ENCODE assay signal across 15 mouse cellular contexts in the genomic region with DNA sequence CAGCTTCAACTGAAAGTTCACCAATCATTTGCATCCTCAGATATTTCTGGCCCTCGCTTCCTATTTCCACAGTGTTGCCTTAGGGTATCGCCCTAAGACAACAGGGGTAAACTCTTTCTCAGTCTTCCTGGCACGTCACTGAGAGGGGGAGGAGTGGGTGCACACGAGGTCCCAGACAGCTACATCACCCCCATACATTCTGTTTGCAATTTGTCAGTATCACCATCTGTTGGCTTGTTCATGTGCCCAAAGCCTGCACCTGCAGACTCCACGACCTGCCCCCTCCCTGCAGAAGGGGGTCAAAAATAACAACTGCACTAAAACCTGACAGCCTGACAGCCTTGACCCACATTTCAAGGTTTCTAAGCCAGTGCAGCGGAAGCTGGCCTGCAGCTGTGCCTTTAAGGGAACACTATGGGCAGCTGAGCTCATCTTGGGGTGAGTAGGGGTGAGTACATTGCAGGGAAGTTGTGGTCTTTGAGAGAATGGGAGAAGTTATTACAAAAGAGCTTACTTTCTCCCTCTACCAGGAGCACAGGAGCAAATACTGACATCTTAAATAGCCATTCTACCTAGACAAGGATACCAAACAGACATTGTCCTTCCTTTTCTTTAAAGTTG. TPM values are rescaled to one million over a fixed set of nuclear protein-coding genes. Genes with fewer than 3 reads are reported as not detected.
DNase-seq lines count a peak whose midpoint lies in the region; ATAC-seq and TF ChIP-seq lines count a peak whose summit lies in the region.
"Had no signal": no experiment of that assay in that cellular context is flagged by ENCODE, and none has a peak within 500 bp of the region (broad histone marks: within the 10 kb centered on the region; RNA-seq: fewer than 3 reads in every experiment).

No protein-coding gene starts in this region.

- DNase-seq in hindbrain, postnatal 0 days (ENCODE audit: low spot score): no peak
- no peak for DNase-seq in hindbrain, embryonic 14.5 days (ENCODE audit: low spot score)
- peak; percentile 79 to 90 for DNase-seq in thymus, postnatal 10 days (ENCODE audit: low spot score in 2 of 2)
- no peak for DNase-seq in layer of hippocampus, postnatal 10 days (ENCODE audit: low spot score in 2 of 2)
- DNase-seq: heart, adult 11 months; right cerebral cortex, postnatal 14 days had no signal

- H3K4me2 ChIP-seq in hindbrain, postnatal 0 days (ENCODE audit: low read depth, low read length): no peak overlapping the region
- no peak overlapping the region for H3K4me2 ChIP-seq in hindbrain, embryonic 14.5 days (replicated peaks)
- no peak overlapping the region for H3K4me2 ChIP-seq in neural tube, embryonic 15.5 days
- H3K4me2 ChIP-seq: hindbrain, embryonic 13.5 days; kidney, embryonic 15.5 days; liver, embryonic 15.5 days; midbrain, embryonic 13.5 days; neural tube, embryonic 12.5 days had no signal

- no peak overlapping the region for H3K27ac ChIP-seq in hindbrain, postnatal 0 days
- H3K27ac ChIP-seq in hindbrain, embryonic 14.5 days: no peak overlapping the region
- H3K27ac ChIP-seq in bone marrow, adult 2 months (ENCODE audit: control insufficient read depth, insufficient read depth, low read depth, low read length, poor library complexity): peak overlapping the region; percentile 2; the same call in 1 of the 2 replicates
- peak overlapping the region; percentile 75 for H3K27ac ChIP-seq in macrophage
- no peak overlapping the region for H3K27ac ChIP-seq in neural tube, embryonic 15.5 days (replicated peaks)
- H3K27ac ChIP-seq: hindbrain, embryonic 13.5 days; kidney, embryonic 15.5 days; left cerebral cortex, adult 2 months; liver, embryonic 15.5 days; midbrain, embryonic 13.5 days; neural tube, embryonic 12.5 days had no signal

- no peaks in the 10 kb centered on the region for H3K79me2 ChIP-seq in macrophage (ENCODE audit: inconsistent target)

- no peak for TF ChIP-seq POLR2A in bone marrow, adult 2 months (IDR thresholded peaks at IDR 0.05; ENCODE audit: borderline replicate concordance, control insufficient read depth, low read depth, low read length)

- 0 out of 2 replicates have a peak, but pooled peaks cover 4% of the 10 kb centered on the region for H3K4me1 ChIP-seq in hindbrain, postnatal 0 days (ENCODE audit: insufficient read depth, low read length)
- H3K4me1 ChIP-seq in hindbrain, embryonic 14.5 days (replicated peaks; ENCODE audit: control insufficient read depth, insufficient read depth, low read length): no peaks in the 10 kb centered on the region
- peaks cover 3% of the 10 kb centered on the region; the same call in 1 of the 2 replicates for H3K4me1 ChIP-seq in bone marrow, adult 2 months (ENCODE audit: control insufficient read depth, insufficient read depth, low read length)
- peaks cover 2% of the 10 kb centered on the region; the same call in 1 of the 2 replicates for H3K4me1 ChIP-seq in neural tube, embryonic 15.5 days
- H3K4me1 ChIP-seq: midbrain, embryonic 13.5 days; neural tube, embryonic 12.5 days had no signal

- no peak overlapping the region for H3K4me3 ChIP-seq in hindbrain, postnatal 0 days (ENCODE audit: low read length)
- H3K4me3 ChIP-seq in hindbrain, embryonic 14.5 days (replicated peaks; ENCODE audit: low read length): no peak overlapping the region
- H3K4me3 ChIP-seq in bone marrow, adult 2 months (replicated peaks; ENCODE audit: control insufficient read depth, low read depth, low read length): no peak overlapping the region
- no peak overlapping the region for H3K4me3 ChIP-seq in macrophage (ENCODE audit: inconsistent target)
- no peak overlapping the region for H3K4me3 ChIP-seq in neural tube, embryonic 15.5 days (replicated peaks)
- H3K4me3 ChIP-seq: hindbrain, embryonic 13.5 days; kidney, embryonic 15.5 days; left cerebral cortex, adult 2 months; liver, embryonic 15.5 days; midbrain, embryonic 13.5 days; neural tube, embryonic 12.5 days had no signal

- TF ChIP-seq CTCF in hindbrain, postnatal 0 days (IDR thresholded peaks at IDR 0.05; ENCODE audit: low read depth): no peak
- TF ChIP-seq CTCF in bone marrow, adult 2 months (IDR thresholded peaks at IDR 0.05; ENCODE audit: control insufficient read depth, insufficient read depth, low read length): no peak

- no peak overlapping the region for H3K9ac ChIP-seq in hindbrain, postnatal 0 days (replicated peaks; ENCODE audit: low read length)
- H3K9ac ChIP-seq in hindbrain, embryonic 14.5 days: no peak overlapping the region
- no peak overlapping the region for H3K9ac ChIP-seq in neural tube, embryonic 15.5 days (replicated peaks)
- H3K9ac ChIP-seq: hindbrain, embryonic 13.5 days; kidney, embryonic 15.5 days; liver, embryonic 15.5 days; midbrain, embryonic 13.5 days; neural tube, embryonic 12.5 days had no signal

- no peaks in the 10 kb centered on the region for H3K9me3 ChIP-seq in hindbrain, postnatal 0 days (ENCODE audit: low read length)
- H3K9me3 ChIP-seq in hindbrain, embryonic 14.5 days (ENCODE audit: control insufficient read depth, low read length): no peaks in the 10 kb centered on the region
- H3K9me3 ChIP-seq in neural tube, embryonic 15.5 days (replicated peaks): no peaks in the 10 kb centered on the region
- H3K9me3 ChIP-seq: hindbrain, embryonic 13.5 days; kidney, embryonic 15.5 days; liver, embryonic 15.5 days; midbrain, embryonic 13.5 days; neural tube, embryonic 12.5 days had no signal

- peak; percentile 37; the same call in 1 of the 2 replicates for ATAC-seq in hindbrain, postnatal 0 days
- ATAC-seq in hindbrain, embryonic 14.5 days (ENCODE audit: low FRiP score): no peak
- no peak for ATAC-seq in neural tube, embryonic 15.5 days (ENCODE audit: low FRiP score)
- ATAC-seq: midbrain, embryonic 13.5 days had no signal

- WGBS in hindbrain, postnatal 0 days: 61% methylated on average over 6 of the region's 6 CpGs
- 67% methylated on average over 6 of the region's 6 CpGs for WGBS in hindbrain, embryonic 14.5 days
- WGBS in bone marrow, adult 2 months: 4% methylated on average over 6 of the region's 6 CpGs
- WGBS in macrophage (ENCODE audit: missing documents): 8% methylated on average over 6 of the region's 6 CpGs
- 62% methylated on average over 6 of the region's 6 CpGs for WGBS in neural tube, embryonic 15.5 days

- H3K27me3 ChIP-seq in hindbrain, postnatal 0 days (ENCODE audit: insufficient read depth, low read length): no peaks in the 10 kb centered on the region
- H3K27me3 ChIP-seq in hindbrain, embryonic 14.5 days (ENCODE audit: control insufficient read depth, insufficient read depth, low read length): no peaks in the 10 kb centered on the region
- no peaks in the 10 kb centered on the region for H3K27me3 ChIP-seq in neural tube, embryonic 15.5 days (replicated peaks)
- H3K27me3 ChIP-seq: hindbrain, embryonic 13.5 days; kidney, embryonic 15.5 days; liver, embryonic 15.5 days; midbrain, embryonic 13.5 days; neural tube, embryonic 12.5 days had no signal

- no peaks in the 10 kb centered on the region for H3K36me3 ChIP-seq in hindbrain, postnatal 0 days (ENCODE audit: insufficient read depth, low read length)
- H3K36me3 ChIP-seq in hindbrain, embryonic 14.5 days (replicated peaks; ENCODE audit: control insufficient read depth, insufficient read depth): no peaks in the 10 kb centered on the region
- no peaks in the 10 kb centered on the region for H3K36me3 ChIP-seq in macrophage (ENCODE audit: inconsistent target)
- no peaks in the 10 kb centered on the region for H3K36me3 ChIP-seq in neural tube, embryonic 15.5 days
- H3K36me3 ChIP-seq: hindbrain, embryonic 13.5 days; kidney, embryonic 15.5 days; liver, embryonic 15.5 days; midbrain, embryonic 13.5 days; neural tube, embryonic 12.5 days had no signal

RNA-seq across cellular contexts. Expression of gene Atl2, which starts 58.8 kb away (rescaled TPM):
- total RNA-seq in hindbrain, postnatal 0 days (2014; rRNA removed): 24.3 and 30.5 TPM in 2 replicates
- polyA plus RNA-seq in hindbrain, postnatal 0 days (2015; fragmentation: Nextera tagmentation; extraction: Ambion mirVana): 34.9 and 37.2 TPM in 2 replicates
- 39.4 and 44.5 TPM in 2 replicates for polyA plus RNA-seq in hindbrain, embryonic 14.5 days (2014; fragmentation: Nextera tagmentation; extraction: Ambion mirVana)
- 19.5 and 26.7 TPM in 2 replicates for polyA plus RNA-seq in bone marrow, adult 2 months (2011; ENCODE audit: insufficient read depth, insufficient read length, low replicate concordance, missing spikeins)
- 10 to 100 TPM; 25.7 to 64.2 (median 38.6) TPM for total RNA-seq in macrophage (2018; cell fraction: chromatin; rRNA removed)
- total RNA-seq in macrophage (2018; cell fraction: cytosol; rRNA removed): 10 to 100 TPM; 13.7 to 25.1 (median 18.5) TPM
- total RNA-seq in macrophage (2018; cell fraction: nucleus; rRNA removed): 10 to 100 TPM; 17.5 to 53.7 (median 30.9) TPM
- 17.7 to 23.3 TPM (median 18.4 TPM) in 3 replicates for polyA plus RNA-seq in macrophage (2018)
- polyA plus RNA-seq in neural tube, embryonic 15.5 days (2015; fragmentation: Nextera tagmentation; extraction: Ambion mirVana): 36.9 and 38.6 TPM in 2 replicates
- 10 to 100 TPM; 60.0 to 60.2 TPM for total RNA-seq in layer of hippocampus, postnatal 10 days (2021)

Comparison
In these comparisons a context has a peak if more than half of its experiments do, and no peak if none do; other contexts are left out.
1. DNase-seq: peak in thymus, postnatal 10 days (2 of 2); none in hindbrain, postnatal 0 days (single experiment), hindbrain, embryonic 14.5 days (single experiment) and layer of hippocampus, postnatal 10 days (0 of 2).
2. H3K27ac ChIP-seq: peak in bone marrow, adult 2 months (single experiment) and macrophage (single experiment); none in hindbrain, postnatal 0 days (single experiment), hindbrain, embryonic 14.5 days (single experiment) and neural tube, embryonic 15.5 days (single experiment).